Mouse (Mus musculus) forebrain, embryonic 14.5 days (tissue): ENCODE measurements around the gene Olfr1211. TPM values are rescaled to one million over a fixed set of nuclear protein-coding genes. Genes with fewer than 3 reads are reported as not detected.

Experiments
- ATAC-seq: fragments of 200-750 bp; cut with Nextera tagmentation; 2 replicates; pipeline ENCODE4 v1.8.0; 2017; ENCODE audit warnings: mild to moderate bottlenecking, moderate library complexity
- DNase-seq: peaks from one replicate; pipeline ENCODE4 v3.0.0-alpha.2; 2015; ENCODE audit warnings: low spot score
- H3K27ac ChIP-seq: fragments of 300-500 bp; sonication (generic); 2 replicates; pipeline ENCODE4 v1.5.1; 2014; ENCODE audit warnings: low read depth, mild to moderate bottlenecking, control low read depth, low read length, moderate library complexity
- H3K27me3 ChIP-seq: fragments of 300-500 bp; sonication (generic); replicated peaks from 2 replicates; pipeline ENCODE4 v1.6.1; 2014; ENCODE audit warnings: low read length, control low read depth, mixed read lengths; ENCODE audit not compliant: control insufficient read depth, insufficient read depth
- H3K36me3 ChIP-seq: fragments of 300-500 bp; sonication (generic); 2 replicates; pipeline ENCODE4 v1.6.1; 2014; ENCODE audit warnings: low read length, control low read depth; ENCODE audit not compliant: control insufficient read depth, insufficient read depth
- H3K4me1 ChIP-seq: fragments of 300-500 bp; sonication (generic); 2 replicates; pipeline ENCODE4 v1.6.1; 2014; ENCODE audit warnings: antibody characterized with exemption, low read length, control low read depth; ENCODE audit not compliant: control insufficient read depth, insufficient read depth
- H3K4me2 ChIP-seq: fragments of 300-500 bp; sonication (generic); 2 replicates; pipeline ENCODE4 v1.6.1; 2014; ENCODE audit warnings: mild to moderate bottlenecking, control low read depth, low read length
- H3K4me3 ChIP-seq: fragments of 300-500 bp; sonication (generic); 2 replicates; pipeline ENCODE4 v1.5.1; 2014; ENCODE audit warnings: low read depth, low read length, control low read depth
- H3K9ac ChIP-seq: fragments of 300-500 bp; sonication (generic); 2 replicates; pipeline ENCODE4 v1.6.1; 2014; ENCODE audit warnings: mild to moderate bottlenecking, low read length, control low read depth, moderate library complexity
- H3K9me3 ChIP-seq: fragments of 300-500 bp; sonication (generic); replicated peaks from 2 replicates; pipeline ENCODE4 v1.6.1; 2016; ENCODE audit warnings: low read length, control low read depth, mixed read lengths; ENCODE audit not compliant: control insufficient read depth
- WGBS: fragments of 180-500 bp; shearing (Covaris S2); extraction: QIAGEN DNeasy Blood & Tissue Kit; methylation state at CpG from one replicate; pipeline ENCODE4 v1.1.7; 2014; 5-methylcytosine and 5-hydroxymethylcytosine counted together
- polyA plus RNA-seq: library from polyadenylated mRNA; unstranded; fragments of >200 nt; fragmentation: Nextera tagmentation; extraction: Ambion mirVana; gene quantifications from 2 replicates; pipeline ENCODE4 v1.2.1, GENCODE M21; 2014

The Olfr1211 gene
- polyA plus RNA-seq = not detected in 2 replicates

GRCm38 (mm10) chr2:88938011-88938410 is at the start of gene Olfr1211:
Gene Olfr1211, minus strand, starts transcription at chr2:88938111.
- Histone ChIP-seq H3K27me3 (no peaks in the 10 kb centered on the region), H3K4me1 (no peaks in the 10 kb centered on the region), H3K9ac (no peak within 1 kb of the TSS), H3K4me3 (no peak within 1 kb of the TSS), H3K9me3 (no peaks in the 10 kb centered on the region), H3K4me2 (no peak within 1 kb of the TSS), H3K36me3 (no peaks in the 10 kb centered on the region), H3K27ac (no peak within 1 kb of the TSS)
- ATAC-seq (no peak), DNase-seq (no peak)
- 82% methylated on average over 1 of the region's 1 CpGs for WGBS

- no peak within 1 kb of the TSS for H3K4me3 ChIP-seq
- no peaks in the 10 kb centered on the region for H3K9me3 ChIP-seq
- H3K4me1 ChIP-seq = no peaks in the 10 kb centered on the region
- no peak within 1 kb of the TSS for H3K4me2 ChIP-seq
- H3K27ac ChIP-seq = no peak within 1 kb of the TSS
- 87% methylated on average over 1 of the region's 1 CpGs for whole genome bisulfite sequencing
- H3K36me3 ChIP-seq = no peaks in the 10 kb centered on the region
- no peaks in the 10 kb centered on the region for H3K27me3 ChIP-seq
- ATAC-seq = no peak
- DNase-seq = no peak
- H3K9ac ChIP-seq = no peak within 1 kb of the TSS
Measured at GRCm38 (mm10) chr2:88980181-88980580, 42.3 kb upstream of the Olfr1211 start, which contains the start of gene Gm13762. Gene Gm13762, minus strand, starts transcription at chr2:88980281.

GRCm38 (mm10) chr2:88953669-88954068 is 15.8 kb upstream of the Olfr1211 start, which contains the start of gene Olfr1212:
Gene Olfr1212, plus strand, starts transcription at chr2:88953969.
- Histone ChIP-seq H3K9me3 (no peaks in the 10 kb centered on the region), H3K27ac (no peak within 1 kb of the TSS), H3K4me2 (no peak within 1 kb of the TSS), H3K4me1 (no peaks in the 10 kb centered on the region), H3K36me3 (no peaks in the 10 kb centered on the region), H3K4me3 (no peak within 1 kb of the TSS), H3K27me3 (no peaks in the 10 kb centered on the region), H3K9ac (no peak within 1 kb of the TSS)
- no peak for DNase-seq
- no peak for ATAC-seq

- ATAC-seq (no peak), DNase-seq (no peak)
- no peaks in the 10 kb centered on the region for H3K9me3 ChIP-seq
- no peaks in the 10 kb centered on the region for H3K27me3 ChIP-seq
- H3K4me2 ChIP-seq = no peak within 1 kb of the TSS
- no peak within 1 kb of the TSS for H3K9ac ChIP-seq
- no peak within 1 kb of the TSS for H3K4me3 ChIP-seq
- H3K4me1 ChIP-seq = no peaks in the 10 kb centered on the region
- no peaks in the 10 kb centered on the region for H3K36me3 ChIP-seq
- H3K27ac ChIP-seq = no peak within 1 kb of the TSS
- WGBS = 95% methylated on average over 3 of the region's 3 CpGs
Measured at GRCm38 (mm10) chr2:88915057-88915456, 22.9 kb downstream of the Olfr1211 start, which contains the start of gene Olfr1209. Gene Olfr1209, minus strand, starts transcription at chr2:88915157.

- no peaks in the 10 kb centered on the region for H3K4me1 ChIP-seq
- DNase-seq (no peak), ATAC-seq (no peak)
- no peaks in the 10 kb centered on the region for H3K9me3 ChIP-seq
- no peak within 1 kb of the TSS for H3K9ac ChIP-seq
- no peaks in the 10 kb centered on the region for H3K36me3 ChIP-seq
- no peak within 1 kb of the TSS for H3K4me2 ChIP-seq
- no peaks in the 10 kb centered on the region for H3K27me3 ChIP-seq
- H3K27ac ChIP-seq = no peak within 1 kb of the TSS
- H3K4me3 ChIP-seq = no peak within 1 kb of the TSS
Measured at GRCm38 (mm10) chr2:88902211-88902610, 35.7 kb downstream of the Olfr1211 start, which contains the start of gene Olfr1208. Gene Olfr1208, minus strand, starts transcription at chr2:88902311.

Other genes with a start within 250 kb of the Olfr1211 start
- gene Olfr1195, start 248.9 kb downstream of the Olfr1211 start, polyA plus RNA-seq = not detected in 2 replicates
- not detected in 2 replicates for gene Olfr1196, start 233.5 kb downstream of the Olfr1211 start, polyA plus RNA-seq
- not detected in 2 replicates for gene Olfr1197, start 205.7 kb downstream of the Olfr1211 start, polyA plus RNA-seq
- not detected in 2 replicates for gene Olfr1198, start 186.7 kb downstream of the Olfr1211 start, polyA plus RNA-seq
- gene Olfr1199, start 177.6 kb downstream of the Olfr1211 start, polyA plus RNA-seq = not detected in 2 replicates
- gene Olfr1200, start 167.6 kb downstream of the Olfr1211 start, polyA plus RNA-seq = not detected in 2 replicates
- gene Olfr1201, start 145.1 kb downstream of the Olfr1211 start, polyA plus RNA-seq = not detected in 2 replicates
- not detected in 2 replicates for gene Olfr1202, start 123.6 kb downstream of the Olfr1211 start, polyA plus RNA-seq
- not detected in 2 replicates for gene Olfr1205, start 108.4 kb downstream of the Olfr1211 start, polyA plus RNA-seq
- gene Olfr1204, start 88.8 kb downstream of the Olfr1211 start, polyA plus RNA-seq = not detected in 2 replicates
- gene Olfr1206, start 74.9 kb downstream of the Olfr1211 start, polyA plus RNA-seq = not detected in 2 replicates
- gene Olfr1208, start 35.8 kb downstream of the Olfr1211 start, polyA plus RNA-seq = not detected in 2 replicates
- not detected in 2 replicates for gene Olfr1209, start 23.0 kb downstream of the Olfr1211 start, polyA plus RNA-seq
- not detected in 2 replicates for gene Olfr1212, start 15.9 kb upstream of the Olfr1211 start, polyA plus RNA-seq
- not detected in 2 replicates for gene Gm13762, start 42.2 kb upstream of the Olfr1211 start, polyA plus RNA-seq
- gene Olfr1214, start 54.5 kb upstream of the Olfr1211 start, polyA plus RNA-seq = not detected in 2 replicates
- gene Olfr1215, start 68.9 kb upstream of the Olfr1211 start, polyA plus RNA-seq = not detected in 2 replicates
- gene Olfr1216, start 80.2 kb upstream of the Olfr1211 start, polyA plus RNA-seq = not detected in 2 replicates
- gene Olfr1217, start 94.0 kb upstream of the Olfr1211 start, polyA plus RNA-seq = not detected in 2 replicates
- not detected in 2 replicates for gene Olfr1218, start 123.1 kb upstream of the Olfr1211 start, polyA plus RNA-seq
- not detected in 2 replicates for gene Olfr1219, start 145.4 kb upstream of the Olfr1211 start, polyA plus RNA-seq
- not detected in 2 replicates for gene Olfr1220, start 168.7 kb upstream of the Olfr1211 start, polyA plus RNA-seq
- gene Olfr1221, start 179.2 kb upstream of the Olfr1211 start, polyA plus RNA-seq = not detected in 2 replicates
- not detected in 2 replicates for gene Olfr1222, start 194.9 kb upstream of the Olfr1211 start, polyA plus RNA-seq
- gene Olfr1223, start 213.4 kb upstream of the Olfr1211 start, polyA plus RNA-seq = not detected in 2 replicates
- not detected in 2 replicates for gene Olfr1224-ps1, start 226.0 kb upstream of the Olfr1211 start, polyA plus RNA-seq
- gene Olfr1225, start 236.6 kb upstream of the Olfr1211 start, polyA plus RNA-seq = not detected in 2 replicates